8 mouse cellular contexts compared by ENCODE assay signal in the genomic region with DNA sequence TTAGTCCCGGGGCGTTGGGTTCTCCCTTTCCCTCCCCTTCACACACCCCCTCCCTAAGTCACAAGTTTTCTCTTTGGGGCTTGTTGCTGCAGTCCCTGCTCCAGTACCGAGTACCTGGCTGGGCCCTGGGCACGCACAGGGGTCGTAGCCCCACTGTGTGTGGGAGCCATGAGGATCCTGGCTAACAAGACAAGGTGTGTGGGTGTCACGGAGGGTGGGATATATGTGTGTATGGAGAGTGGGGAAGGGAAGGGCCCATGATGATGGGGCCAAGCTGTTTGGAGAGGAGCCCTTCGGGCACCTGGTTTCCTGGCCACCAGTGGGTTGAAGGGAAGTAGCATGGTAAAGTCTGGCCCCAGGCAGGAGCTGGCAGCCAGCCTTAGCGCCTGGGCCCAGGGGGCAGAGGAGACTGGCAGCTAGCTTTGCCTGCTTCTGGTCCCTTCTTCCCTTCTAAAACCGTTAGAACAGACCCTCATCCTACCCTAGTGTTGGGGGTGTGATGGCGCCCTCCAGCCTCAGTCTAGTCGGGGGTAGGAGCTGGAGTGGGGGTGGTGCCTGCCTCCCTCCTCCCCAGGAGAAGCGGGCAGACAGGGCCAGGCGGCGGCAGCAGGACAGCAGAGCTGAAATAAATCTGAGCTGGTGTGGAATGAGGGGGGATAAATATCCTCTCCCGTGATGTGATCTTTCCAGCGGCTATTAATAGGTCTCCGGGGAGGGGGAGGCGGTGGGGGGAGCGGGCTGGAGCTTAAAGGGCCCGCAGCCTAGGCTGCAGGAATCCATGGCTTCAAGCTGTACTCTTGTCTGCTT. TPM values are rescaled to one million over a fixed set of nuclear protein-coding genes. Genes with fewer than 3 reads are reported as not detected.
DNase-seq lines count a peak whose midpoint lies in the region; ATAC-seq and TF ChIP-seq lines count a peak whose summit lies in the region.

No protein-coding gene starts in this region.

- peak overlapping the region; percentile 76 for H3K4me2 ChIP-seq in kidney, postnatal 0 days (ENCODE audit: low read length)
- peak overlapping the region; percentile 82 for H3K4me2 ChIP-seq in midbrain, embryonic 14.5 days (ENCODE audit: low read length)

- H3K9ac ChIP-seq in kidney, postnatal 0 days (ENCODE audit: low read depth, low read length), result peak overlapping the region; percentile 62
- peak overlapping the region; percentile 61 for H3K9ac ChIP-seq in midbrain, embryonic 14.5 days (replicated peaks; ENCODE audit: low read length)

- peak; percentile 44 to 45 for DNase-seq in right cerebral cortex, postnatal 10 days (ENCODE audit: low spot score in 2 of 2)
- DNase-seq in right cerebral cortex, postnatal 36 days (ENCODE audit: low spot score in 2 of 2), result no peak
- peak; percentile 82 to 83 for DNase-seq in cerebellum, postnatal 25 days
- DNase-seq in heart, embryonic 10.5 days (ENCODE audit: low spot score), result peak; percentile 89
- peak; percentile 88 for DNase-seq in kidney, postnatal 0 days (ENCODE audit: low spot score)
- DNase-seq in midbrain, embryonic 14.5 days, result peak; percentile 85
- no peak for DNase-seq in layer of hippocampus, adult 9-11 months
- no peak for DNase-seq in natural killer cell, adult 2 months (ENCODE audit: low spot score in 2 of 2)

- peak; percentile 1; the same call in 1 of the 2 replicates for ATAC-seq in kidney, postnatal 0 days (replicated peaks; ENCODE audit: low FRiP score, low read depth)
- ATAC-seq in midbrain, embryonic 14.5 days (ENCODE audit: low FRiP score, low TSS enrichment), result peak; percentile 12

- H3K9me3 ChIP-seq in heart, embryonic 10.5 days, result no peaks in the 10 kb centered on the region
- no peaks in the 10 kb centered on the region for H3K9me3 ChIP-seq in kidney, postnatal 0 days (replicated peaks; ENCODE audit: low read length)
- no peaks in the 10 kb centered on the region for H3K9me3 ChIP-seq in midbrain, embryonic 14.5 days (ENCODE audit: control insufficient read depth, low read length)

- peak; percentile 11; the same call in 1 of the 2 replicates for TF ChIP-seq CTCF in kidney, postnatal 0 days (IDR thresholded peaks at IDR 0.05; ENCODE audit: low read depth)

- H3K27me3 ChIP-seq in heart, embryonic 10.5 days (ENCODE audit: insufficient read depth, poor library complexity, severe bottlenecking), result no peaks in the 10 kb centered on the region
- H3K27me3 ChIP-seq in kidney, postnatal 0 days (ENCODE audit: insufficient read depth, low read length), result no peaks in the 10 kb centered on the region
- no peaks in the 10 kb centered on the region for H3K27me3 ChIP-seq in midbrain, embryonic 14.5 days (ENCODE audit: control insufficient read depth, insufficient read depth, low read length)

- 5% methylated on average over 20 of the region's 20 CpGs for WGBS in heart, embryonic 10.5 days
- 4% methylated on average over 20 of the region's 20 CpGs for WGBS in kidney, postnatal 0 days
- 3% methylated on average over 20 of the region's 20 CpGs for WGBS in midbrain, embryonic 14.5 days

- H3K4me1 ChIP-seq in heart, embryonic 10.5 days, result peaks cover 77% of the 10 kb centered on the region
- H3K4me1 ChIP-seq in kidney, postnatal 0 days (replicated peaks; ENCODE audit: insufficient read depth, low read length), result peaks cover 52% of the 10 kb centered on the region
- peaks cover 48% of the 10 kb centered on the region for H3K4me1 ChIP-seq in midbrain, embryonic 14.5 days (ENCODE audit: control insufficient read depth, insufficient read depth, low read length)

- peak overlapping the region; percentile 92 for H3K27ac ChIP-seq in heart, embryonic 10.5 days
- peak overlapping the region; percentile 91 for H3K27ac ChIP-seq in kidney, postnatal 0 days
- H3K27ac ChIP-seq in midbrain, embryonic 14.5 days (replicated peaks; ENCODE audit: low read depth, low read length), result peak overlapping the region; percentile 89

- peak overlapping the region; percentile 62 for H3K4me3 ChIP-seq in heart, embryonic 10.5 days
- H3K4me3 ChIP-seq in kidney, postnatal 0 days (replicated peaks; ENCODE audit: low read depth, low read length), result peak overlapping the region; percentile 41
- H3K4me3 ChIP-seq in midbrain, embryonic 14.5 days (replicated peaks; ENCODE audit: low read depth, low read length), result peak overlapping the region; percentile 34

- peaks cover 20% of the 10 kb centered on the region; the same call in 1 of the 2 replicates for H3K36me3 ChIP-seq in heart, embryonic 10.5 days
- H3K36me3 ChIP-seq in kidney, postnatal 0 days (ENCODE audit: insufficient read depth, low read length), result 0 out of 2 replicates have a peak, but pooled peaks cover 8% of the 10 kb centered on the region
- H3K36me3 ChIP-seq in midbrain, embryonic 14.5 days (ENCODE audit: control insufficient read depth, insufficient read depth, low read length), result peaks cover 14% of the 10 kb centered on the region

RNA-seq across cellular contexts. Expression of gene Bcl9l, which starts 16.9 kb away (rescaled TPM):
- polyA plus RNA-seq in heart, embryonic 10.5 days (2016; fragmentation: Nextera tagmentation; extraction: Ambion mirVana), result 7.6 and 9.6 TPM in 2 replicates
- polyA plus RNA-seq in kidney, postnatal 0 days (2015; fragmentation: Nextera tagmentation; extraction: Ambion mirVana), result 8.7 and 9.1 TPM in 2 replicates
- polyA plus RNA-seq in midbrain, embryonic 14.5 days (2014; fragmentation: Nextera tagmentation; extraction: Ambion mirVana), result 12.6 and 14.9 TPM in 2 replicates

RNA-seq across cellular contexts. Expression of gene Upk2, which starts 44.8 kb away (rescaled TPM):
- 0.26 TPM in 1 of 2 replicates, not detected in the other for polyA plus RNA-seq in heart, embryonic 10.5 days (2016; fragmentation: Nextera tagmentation; extraction: Ambion mirVana)
- 19.9 and 27.8 TPM in 2 replicates for polyA plus RNA-seq in kidney, postnatal 0 days (2015; fragmentation: Nextera tagmentation; extraction: Ambion mirVana)
- polyA plus RNA-seq in midbrain, embryonic 14.5 days (2014; fragmentation: Nextera tagmentation; extraction: Ambion mirVana), result not detected in 2 replicates

RNA-seq across cellular contexts. Expression of gene Foxr1, which starts 58.6 kb away (rescaled TPM):
- not detected in 2 replicates for polyA plus RNA-seq in heart, embryonic 10.5 days (2016; fragmentation: Nextera tagmentation; extraction: Ambion mirVana)
- not detected in 2 replicates for polyA plus RNA-seq in kidney, postnatal 0 days (2015; fragmentation: Nextera tagmentation; extraction: Ambion mirVana)
- not detected in 2 replicates for polyA plus RNA-seq in midbrain, embryonic 14.5 days (2014; fragmentation: Nextera tagmentation; extraction: Ambion mirVana)

Comparison
In these comparisons a context has a peak if more than half of its experiments do, and no peak if none do; other contexts are left out.
1. DNase-seq: peak in right cerebral cortex, postnatal 10 days (2 of 2), cerebellum, postnatal 25 days (2 of 2), heart, embryonic 10.5 days (single experiment), kidney, postnatal 0 days (single experiment) and midbrain, embryonic 14.5 days (single experiment); none in right cerebral cortex, postnatal 36 days (0 of 2), layer of hippocampus, adult 9-11 months (single experiment) and natural killer cell, adult 2 months (0 of 2).
2. RNA of gene Upk2, which starts 44.8 kb away (polyA plus RNA-seq): 19.9 to 27.8 TPM in kidney, postnatal 0 days; 0.26 TPM in heart, embryonic 10.5 days and not detected in midbrain, embryonic 14.5 days; every median in the first group is over 10 times any median in the second.
3. Peak in every context shown above with its lines, with median percentiles within 50 percentile points of each other: H3K27ac ChIP-seq and H3K4me3 ChIP-seq.